Mouse (Mus musculus) urinary bladder, postnatal 36 days (tissue): ENCODE measurements around the gene Btbd35f30.
"Not testable (repeated sequence)": the region's sequence is repeated elsewhere in the genome, so short reads cannot be mapped to it uniquely, and the experiment has no call there.

ENCODE experiments used
- DNase-seq, 2 experiments: peaks; one replicate each; pipeline ENCODE4 v3.0.0; 2022; ENCODE audit warnings: low spot score in 2 of 2, mixed read lengths in 1 of 2

Btbd35f30 gene

DNA sequence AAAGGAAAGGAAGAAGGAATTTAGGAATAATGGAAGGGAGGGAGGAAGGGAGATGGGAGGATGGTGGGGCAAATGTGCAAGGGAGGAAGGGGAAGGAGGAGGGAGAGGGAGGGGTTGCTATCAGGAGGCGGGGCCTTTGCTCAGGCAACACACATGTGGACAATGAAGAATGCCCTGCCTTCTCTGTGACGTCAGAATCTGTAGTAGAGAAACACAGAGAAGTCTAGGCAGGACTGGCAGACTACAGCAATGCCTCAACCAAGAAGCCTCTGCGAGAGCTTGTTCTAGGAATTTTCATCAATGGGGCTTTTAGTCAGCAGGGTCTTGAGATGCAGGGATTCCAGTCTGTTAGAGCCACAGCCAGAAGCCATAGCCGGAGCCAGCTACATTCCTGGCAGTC, at the start of gene Btbd35f30:
Gene Btbd35f30, plus strand, starts transcription at position 301 of the 400 bp plus-strand sequence.
- not testable (repeated sequence) for DNase-seq

DNA sequence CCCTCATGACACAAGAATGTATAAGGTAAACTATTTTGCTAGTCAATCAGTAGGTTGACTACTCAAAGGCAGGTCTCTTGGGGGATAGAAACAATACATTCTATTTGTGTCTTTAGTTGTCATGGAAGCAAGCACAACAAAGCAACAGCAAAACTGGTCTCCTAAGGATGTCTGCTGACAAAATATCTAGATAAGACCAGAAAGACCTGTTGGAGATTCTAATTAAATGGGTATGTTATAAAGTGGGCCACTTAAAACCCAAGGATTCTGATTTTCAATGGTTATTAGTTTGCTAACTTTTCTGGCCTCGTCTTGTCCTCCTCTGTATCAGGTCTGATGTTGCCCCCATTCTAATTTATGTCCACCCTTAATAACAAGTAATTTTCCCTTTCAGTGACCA, 47.0 kb downstream of the Btbd35f30 start, which contains the start of gene Gm21789:
Gene Gm21789, plus strand, starts transcription at position 301 of the 400 bp plus-strand sequence.
- not testable (repeated sequence) for DNase-seq
